Mouse (Mus musculus) heart, postnatal 0 days (tissue): Measurements from ENCODE around the gene 1700067K01Rik. TPM values are rescaled to one million over a fixed set of nuclear protein-coding genes. Genes with fewer than 3 reads are reported as not detected.
A peak's percentile ranks its signal among the peaks of the same experiment; 100 is the strongest.

Experiments used
- ATAC-seq: fragments of 200-750 bp; cut with Nextera tagmentation; 2 replicates; pipeline ENCODE4 v1.8.0; 2017; ENCODE audit warnings: low read depth, moderate number of reproducible peaks, moderate library complexity; ENCODE audit not compliant: insufficient read depth
- DNase-seq: peaks from one replicate; pipeline ENCODE4 v3.0.0-alpha.2; 2016; ENCODE audit warnings: low spot score
- H3K27ac ChIP-seq: fragments of 300-500 bp; sonication (generic); 2 replicates; pipeline ENCODE4 v1.5.1; 2014; ENCODE audit warnings: low read depth, mild to moderate bottlenecking
- H3K27me3 ChIP-seq: fragments of 300-500 bp; sonication (generic); 2 replicates; pipeline ENCODE4 v1.6.1; 2014; ENCODE audit warnings: low read length, mixed read lengths; ENCODE audit not compliant: control insufficient read depth, insufficient read depth
- H3K36me3 ChIP-seq: fragments of 300-500 bp; sonication (generic); replicated peaks from 2 replicates; pipeline ENCODE4 v1.6.1; 2014; ENCODE audit warnings: low read length, mixed read lengths; ENCODE audit not compliant: control insufficient read depth, insufficient read depth
- H3K4me1 ChIP-seq: fragments of 300-500 bp; sonication (generic); 2 replicates; pipeline ENCODE4 v1.6.1; 2014; ENCODE audit warnings: antibody characterized with exemption; ENCODE audit not compliant: control insufficient read depth, insufficient read depth
- H3K4me2 ChIP-seq: fragments of 300-500 bp; sonication (generic); 2 replicates; pipeline ENCODE4 v1.6.1; 2014; ENCODE audit warnings: low read depth, mild to moderate bottlenecking, low read length, moderate library complexity
- H3K4me3 ChIP-seq: fragments of 300-500 bp; sonication (generic); 2 replicates; pipeline ENCODE4 v1.5.1; 2014; ENCODE audit warnings: low read depth, low read length
- H3K9ac ChIP-seq: fragments of 300-500 bp; sonication (generic); replicated peaks from 2 replicates; pipeline ENCODE4 v1.6.1; 2014; ENCODE audit warnings: low read depth, low read length, mixed read lengths
- H3K9me3 ChIP-seq: fragments of 300-500 bp; sonication (generic); replicated peaks from 2 replicates; pipeline ENCODE4 v1.6.1; 2016; ENCODE audit warnings: low read length; ENCODE audit not compliant: control insufficient read depth
- CTCF ChIP-seq: IDR thresholded peaks from 2 replicates; pipeline ENCODE4 v1.5.1; 2016; ENCODE audit warnings: antibody characterized with exemption, control low read depth, low read depth
- EP300 ChIP-seq: IDR thresholded peaks from 2 replicates; pipeline ENCODE4 v1.6.1; 2016; ENCODE audit warnings: antibody characterized with exemption, low read depth
- WGBS: fragments of 180-500 bp; shearing (Covaris S2); extraction: QIAGEN DNeasy Blood & Tissue Kit; methylation state at CpG from one replicate; pipeline ENCODE4 v1.1.7; 2014; 5-methylcytosine and 5-hydroxymethylcytosine counted together
- polyA plus RNA-seq: library from polyadenylated mRNA; unstranded; fragments of >200 nt; fragmentation: Nextera tagmentation; extraction: Ambion mirVana; gene quantifications from 2 replicates; pipeline ENCODE4 v1.2.1, GENCODE M21; 2015
- total RNA-seq: library from RNA; depleted of rRNA; stranded (reverse); fragments of >200 nt; gene quantifications from 2 replicates; pipeline ENCODE4 v1.2.3, GENCODE M21; 2014; ENCODE audit warnings: low replicate concordance

Gene 1700067K01Rik
- total and polyA plus RNA-seq, 2 experiments from 2014 or later: 1.3 TPM; not detected in 1

GRCm38 (mm10) chr8:84015833-84016232 lies 14.5 kb downstream of the 1700067K01Rik start:
- Histone ChIP-seq H3K36me3 (no peaks in the 10 kb centered on the region), H3K4me2 (no peak overlapping the region), H3K4me1 (peaks cover 11% of the 10 kb centered on the region), H3K4me3 (no peak overlapping the region), H3K9ac (no peak overlapping the region), H3K27me3 (peaks cover 28% of the 10 kb centered on the region), H3K27ac (no peak overlapping the region), H3K9me3 (no peaks in the 10 kb centered on the region)
- no peak for DNase-seq
- 91% methylated on average over 5 of the region's 5 CpGs for WGBS
- ATAC-seq: no peak
- TF ChIP-seq CTCF: no peak
- no peak for TF ChIP-seq EP300

- DNase-seq (no peak), ATAC-seq (no peak)
- Histone ChIP-seq H3K27me3 (0 out of 2 replicates have a peak, but pooled peaks cover 5% of the 10 kb centered on the region), H3K36me3 (no peaks in the 10 kb centered on the region), H3K4me3 (no peak overlapping the region), H3K27ac (no peak overlapping the region), H3K9ac (no peak overlapping the region), H3K4me2 (no peak overlapping the region), H3K4me1 (peaks cover 29% of the 10 kb centered on the region), H3K9me3 (no peaks in the 10 kb centered on the region)
- 79% methylated on average over 9 of the region's 9 CpGs for WGBS
- TF ChIP-seq EP300 (no peak), CTCF (no peak)
These were observed 18.4 kb downstream of the 1700067K01Rik start for GRCm38 (mm10) chr8:84019738-84020137.

GRCm38 (mm10) chr8:84021096-84021495 lies 19.8 kb downstream of the 1700067K01Rik start, which contains the start of gene Palm3:
Gene Palm3 (plus strand): TSS chr8:84021471.
- no peak within 1 kb of the TSS for H3K27ac ChIP-seq
- 29% methylated on average over 18 of the region's 18 CpGs for WGBS

GRCm38 (mm10) chr8:84021569-84021968 lies 20.3 kb downstream of the 1700067K01Rik start:
- ATAC-seq (no peak), DNase-seq (no peak)
- WGBS: 55% methylated on average over 12 of the region's 12 CpGs
- no peak overlapping the region for H3K4me2 ChIP-seq
- TF ChIP-seq CTCF: no peak
- no peak for TF ChIP-seq EP300
- no peaks in the 10 kb centered on the region for H3K36me3 ChIP-seq
- peaks cover 22% of the 10 kb centered on the region for H3K27me3 ChIP-seq
- H3K4me3 ChIP-seq: no peak overlapping the region
- no peak overlapping the region for H3K27ac ChIP-seq
- H3K4me1 ChIP-seq: peaks cover 37% of the 10 kb centered on the region
- no peaks in the 10 kb centered on the region for H3K9me3 ChIP-seq
- no peak overlapping the region for H3K9ac ChIP-seq

More at GRCm38 (mm10) chr8:84021096-84021495, 19.8 kb downstream of the 1700067K01Rik start, which contains the start of gene Palm3:
- Histone ChIP-seq H3K9ac (no peak within 1 kb of the TSS), H3K4me3 (no peak within 1 kb of the TSS), H3K4me2 (no peak within 1 kb of the TSS), H3K9me3 (no peaks in the 10 kb centered on the region), H3K4me1 (peaks cover 37% of the 10 kb centered on the region), H3K27me3 (peaks cover 17% of the 10 kb centered on the region), H3K36me3 (no peaks in the 10 kb centered on the region)
- ATAC-seq: no peak
- TF ChIP-seq CTCF (no peak), EP300 (no peak)
- no peak for DNase-seq

GRCm38 (mm10) chr8:84023085-84023484 lies 21.8 kb downstream of the 1700067K01Rik start:
- H3K4me1 ChIP-seq: peaks cover 37% of the 10 kb centered on the region
- peak overlapping the region; percentile 28; the same call in 1 of the 2 replicates for H3K4me2 ChIP-seq
- peaks cover 32% of the 10 kb centered on the region for H3K27me3 ChIP-seq
- no peak overlapping the region for H3K4me3 ChIP-seq
- WGBS: under 1% methylated on average over 5 of the region's 5 CpGs
- H3K36me3 ChIP-seq: no peaks in the 10 kb centered on the region
- peak overlapping the region; percentile 84 for H3K27ac ChIP-seq
- H3K9ac ChIP-seq: no peak overlapping the region
- ATAC-seq (peak; percentile 88), DNase-seq (peak; percentile 90)
- no peak for TF ChIP-seq CTCF
- TF ChIP-seq EP300: peak; percentile 81
- no peaks in the 10 kb centered on the region for H3K9me3 ChIP-seq

- Histone ChIP-seq H3K4me1 (peaks cover 37% of the 10 kb centered on the region), H3K27me3 (peaks cover 33% of the 10 kb centered on the region), H3K9ac (no peak overlapping the region), H3K27ac (peak overlapping the region; percentile 84), H3K4me2 (peak overlapping the region; percentile 28; the same call in 1 of the 2 replicates), H3K36me3 (no peaks in the 10 kb centered on the region), H3K9me3 (no peaks in the 10 kb centered on the region), H3K4me3 (no peak overlapping the region)
- TF ChIP-seq CTCF (no peak), EP300 (no peak)
- DNase-seq (no peak), ATAC-seq (no peak; the same call in 1 of the 2 replicates)
- 14% methylated on average over 1 of the region's 1 CpGs for WGBS
These were observed 22.3 kb downstream of the 1700067K01Rik start for GRCm38 (mm10) chr8:84023631-84024030.
